Mouse (Mus musculus): ENCODE results near the gene Abcc1. TPM values are rescaled to one million over a fixed set of nuclear protein-coding genes. Genes with fewer than 3 reads are reported as not detected.

Abcc1 gene
- polyA plus RNA-seq, 1 experiment = 5.1 TPM

GRCm38 (mm10) chr16:14372382-14372781, 11.0 kb downstream of the Abcc1 start:
- no peak for TF ChIP-seq FLI1 (IDR thresholded peaks at IDR 0.05; ENCODE audit: low read length)
- no peak for TF ChIP-seq GATA1 (IDR thresholded peaks at IDR 0.05; ENCODE audit: borderline replicate concordance, low read length)
- H3K4me3 ChIP-seq (replicated peaks) = peak overlapping the region; percentile 78
- H3K4me1 ChIP-seq = peaks cover 99% of the 10 kb centered on the region
- peaks cover 79% of the 10 kb centered on the region for H3K36me3 ChIP-seq (replicated peaks; ENCODE audit: low read length)
- H3K9me3 ChIP-seq = no peaks in the 10 kb centered on the region
- no peaks in the 10 kb centered on the region for H3K27me3 ChIP-seq (replicated peaks)

- no peak for TF ChIP-seq FLI1 (IDR thresholded peaks at IDR 0.05; ENCODE audit: low read length)
- TF ChIP-seq GATA1 (IDR thresholded peaks at IDR 0.05; ENCODE audit: borderline replicate concordance, low read length) = no peak
- peaks cover 81% of the 10 kb centered on the region for H3K36me3 ChIP-seq (replicated peaks; ENCODE audit: low read length)
- peak overlapping the region; percentile 78 for H3K4me3 ChIP-seq (replicated peaks)
- H3K4me1 ChIP-seq = peaks cover 99% of the 10 kb centered on the region
- no peaks in the 10 kb centered on the region for H3K27me3 ChIP-seq (replicated peaks)
- no peaks in the 10 kb centered on the region for H3K9me3 ChIP-seq
Observed at GRCm38 (mm10) chr16:14372817-14373301, 11.5 kb downstream of the Abcc1 start.

- H3K4me3 ChIP-seq (replicated peaks) = no peak overlapping the region
- TF ChIP-seq GATA1 (IDR thresholded peaks at IDR 0.05; ENCODE audit: borderline replicate concordance, low read length) (no peak), FLI1 (IDR thresholded peaks at IDR 0.05; ENCODE audit: low read length) (no peak)
Observed at GRCm38 (mm10) chr16:14375942-14376341, 14.6 kb downstream of the Abcc1 start.

GRCm38 (mm10) chr16:14376352-14376751, 15.0 kb downstream of the Abcc1 start:
- TF ChIP-seq FLI1 (IDR thresholded peaks at IDR 0.05; ENCODE audit: low read length) (no peak), GATA1 (IDR thresholded peaks at IDR 0.05; ENCODE audit: borderline replicate concordance, low read length) (no peak)
- Histone ChIP-seq H3K36me3 (replicated peaks; ENCODE audit: low read length) (peaks cover 81% of the 10 kb centered on the region), H3K9me3 (no peaks in the 10 kb centered on the region), H3K27me3 (replicated peaks) (no peaks in the 10 kb centered on the region), H3K4me1 (peaks cover 99% of the 10 kb centered on the region), H3K4me3 (replicated peaks) (peak overlapping the region; percentile 71)

More at GRCm38 (mm10) chr16:14375942-14376341, 14.6 kb downstream of the Abcc1 start:
- Histone ChIP-seq H3K9me3 (no peaks in the 10 kb centered on the region), H3K36me3 (replicated peaks; ENCODE audit: low read length) (peaks cover 79% of the 10 kb centered on the region), H3K4me1 (peaks cover 99% of the 10 kb centered on the region), H3K27me3 (replicated peaks) (no peaks in the 10 kb centered on the region)

- peaks cover 80% of the 10 kb centered on the region for H3K36me3 ChIP-seq (replicated peaks; ENCODE audit: low read length)
- H3K4me1 ChIP-seq = peaks cover 95% of the 10 kb centered on the region
- no peak for TF ChIP-seq GATA1 (IDR thresholded peaks at IDR 0.05; ENCODE audit: borderline replicate concordance, low read length)
- no peak for TF ChIP-seq FLI1 (IDR thresholded peaks at IDR 0.05; ENCODE audit: low read length)
- H3K27me3 ChIP-seq (replicated peaks) = no peaks in the 10 kb centered on the region
- peak overlapping the region; percentile 80 for H3K4me3 ChIP-seq (replicated peaks)
- H3K9me3 ChIP-seq = no peaks in the 10 kb centered on the region
Observed at GRCm38 (mm10) chr16:14377321-14377720, 16.0 kb downstream of the Abcc1 start.

GRCm38 (mm10) chr16:14378654-14379053, 17.3 kb downstream of the Abcc1 start:
- no peak for TF ChIP-seq FLI1 (IDR thresholded peaks at IDR 0.05; ENCODE audit: low read length)
- no peak for TF ChIP-seq GATA1 (IDR thresholded peaks at IDR 0.05; ENCODE audit: borderline replicate concordance, low read length)
- H3K9me3 ChIP-seq = no peaks in the 10 kb centered on the region
- H3K36me3 ChIP-seq (replicated peaks; ENCODE audit: low read length) = peaks cover 82% of the 10 kb centered on the region
- peak overlapping the region; percentile 82 for H3K4me3 ChIP-seq (replicated peaks)
- H3K4me1 ChIP-seq = peaks cover 92% of the 10 kb centered on the region
- no peaks in the 10 kb centered on the region for H3K27me3 ChIP-seq (replicated peaks)

- Histone ChIP-seq H3K36me3 (replicated peaks; ENCODE audit: low read length) (peaks cover 80% of the 10 kb centered on the region), H3K4me3 (replicated peaks) (peak overlapping the region; percentile 83), H3K9me3 (no peaks in the 10 kb centered on the region), H3K27me3 (replicated peaks) (no peaks in the 10 kb centered on the region), H3K4me1 (peaks cover 92% of the 10 kb centered on the region)
- TF ChIP-seq GATA1 (IDR thresholded peaks at IDR 0.05; ENCODE audit: borderline replicate concordance, low read length) = no peak
- TF ChIP-seq FLI1 (IDR thresholded peaks at IDR 0.05; ENCODE audit: low read length) = no peak
Observed at GRCm38 (mm10) chr16:14379888-14380287, 18.5 kb downstream of the Abcc1 start.

GRCm38 (mm10) chr16:14381061-14381665, 19.8 kb downstream of the Abcc1 start:
- Histone ChIP-seq H3K27me3 (replicated peaks) (no peaks in the 10 kb centered on the region), H3K9me3 (no peaks in the 10 kb centered on the region), H3K36me3 (replicated peaks; ENCODE audit: low read length) (peaks cover 84% of the 10 kb centered on the region), H3K4me3 (replicated peaks) (peak overlapping the region; percentile 4), H3K4me1 (peaks cover 93% of the 10 kb centered on the region)
- no peak for TF ChIP-seq FLI1 (IDR thresholded peaks at IDR 0.05; ENCODE audit: low read length)
- TF ChIP-seq GATA1 (IDR thresholded peaks at IDR 0.05; ENCODE audit: borderline replicate concordance, low read length) = no peak

- Histone ChIP-seq H3K9me3 (no peaks in the 10 kb centered on the region), H3K36me3 (replicated peaks; ENCODE audit: low read length) (peaks cover 86% of the 10 kb centered on the region), H3K4me1 (peaks cover 26% of the 10 kb centered on the region), H3K27me3 (replicated peaks) (no peaks in the 10 kb centered on the region), H3K4me3 (replicated peaks) (no peak overlapping the region)
- TF ChIP-seq GATA1 (IDR thresholded peaks at IDR 0.05; ENCODE audit: borderline replicate concordance, low read length) (no peak), FLI1 (IDR thresholded peaks at IDR 0.05; ENCODE audit: low read length) (no peak)
Observed at GRCm38 (mm10) chr16:14399303-14399702, 37.9 kb downstream of the Abcc1 start.

- Histone ChIP-seq H3K4me1 (peaks cover 21% of the 10 kb centered on the region), H3K27me3 (replicated peaks) (no peaks in the 10 kb centered on the region), H3K9me3 (no peaks in the 10 kb centered on the region), H3K36me3 (replicated peaks; ENCODE audit: low read length) (peaks cover 94% of the 10 kb centered on the region), H3K4me3 (replicated peaks) (no peak overlapping the region)
- TF ChIP-seq GATA1 (IDR thresholded peaks at IDR 0.05; ENCODE audit: borderline replicate concordance, low read length) (no peak), FLI1 (IDR thresholded peaks at IDR 0.05; ENCODE audit: low read length) (no peak)
Observed at GRCm38 (mm10) chr16:14403507-14403906, 42.1 kb downstream of the Abcc1 start.

All from megakaryocyte, embryonic 14.5 days (primary cell).